23 mouse cellular contexts compared by ENCODE assay signal in the genomic region with DNA sequence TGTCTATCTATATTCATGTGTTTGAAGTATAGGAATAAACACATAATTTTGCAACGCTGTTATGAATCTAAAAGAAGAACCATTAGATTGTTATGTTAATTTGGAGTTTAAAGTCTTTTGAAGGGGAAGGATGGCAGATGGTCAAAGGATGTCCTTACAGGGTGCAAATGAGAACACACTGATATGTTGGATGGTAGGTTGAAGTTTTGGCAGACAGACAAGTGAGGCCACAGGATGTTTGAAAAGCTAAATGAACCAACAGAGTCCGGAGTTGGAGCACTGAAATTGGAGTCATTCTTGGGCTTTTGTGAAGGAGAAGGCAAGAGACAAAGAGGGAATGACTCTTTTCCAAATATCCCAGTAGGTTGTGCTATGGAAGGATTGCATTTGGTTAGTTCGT.
DNase-seq lines count a peak whose midpoint lies in the region; ATAC-seq and TF ChIP-seq lines count a peak whose summit lies in the region.
"Had no signal": no experiment of that assay in that cellular context is flagged by ENCODE, and none has a peak within 500 bp of the region (broad histone marks: within the 10 kb centered on the region; RNA-seq: fewer than 3 reads in every experiment).

No protein-coding gene starts in this region.

- H3K9me3 ChIP-seq in hindbrain, embryonic 16.5 days (ENCODE audit: control insufficient read depth, low read length): no peaks in the 10 kb centered on the region
- H3K9me3 ChIP-seq in hindbrain, embryonic 12.5 days (replicated peaks): no peaks in the 10 kb centered on the region
- H3K9me3 ChIP-seq in intestine, postnatal 0 days (ENCODE audit: control insufficient read depth): no peaks in the 10 kb centered on the region
- H3K9me3 ChIP-seq: heart, embryonic 13.5 days; limb, embryonic 12.5 days; neural tube, embryonic 15.5 days; stomach, embryonic 15.5 days had no signal

- no peak overlapping the region for H3K4me3 ChIP-seq in hindbrain, embryonic 16.5 days (ENCODE audit: low read length)
- no peak overlapping the region for H3K4me3 ChIP-seq in hindbrain, embryonic 12.5 days
- no peak overlapping the region for H3K4me3 ChIP-seq in intestine, postnatal 0 days (ENCODE audit: low read depth, low read length)
- H3K4me3 ChIP-seq: heart, adult 2 months; heart, embryonic 13.5 days; limb, embryonic 12.5 days; myocyte; neural tube, embryonic 15.5 days; stomach, embryonic 15.5 days had no signal

- 57% methylated on average over 3 of the region's 3 CpGs for WGBS in hindbrain, embryonic 16.5 days
- WGBS in hindbrain, embryonic 12.5 days: 74% methylated on average over 3 of the region's 3 CpGs
- 78% methylated on average over 3 of the region's 3 CpGs for WGBS in intestine, postnatal 0 days

- no peak overlapping the region for H3K9ac ChIP-seq in hindbrain, embryonic 16.5 days (ENCODE audit: low read depth, low read length)
- no peak overlapping the region for H3K9ac ChIP-seq in hindbrain, embryonic 12.5 days
- H3K9ac ChIP-seq in intestine, postnatal 0 days (ENCODE audit: low read depth, low read length): no peak overlapping the region
- H3K9ac ChIP-seq: heart, embryonic 13.5 days; limb, embryonic 12.5 days; liver, postnatal 0 days; neural tube, embryonic 15.5 days; stomach, embryonic 15.5 days had no signal

- TF ChIP-seq CTCF in intestine, postnatal 0 days (IDR thresholded peaks at IDR 0.05; ENCODE audit: low read depth): no peak

- no peaks in the 10 kb centered on the region for H3K27me3 ChIP-seq in hindbrain, embryonic 16.5 days (replicated peaks; ENCODE audit: control insufficient read depth, insufficient read depth, low read length)
- H3K27me3 ChIP-seq in hindbrain, embryonic 12.5 days: no peaks in the 10 kb centered on the region
- no peaks in the 10 kb centered on the region for H3K27me3 ChIP-seq in intestine, postnatal 0 days (replicated peaks; ENCODE audit: control insufficient read depth, insufficient read depth, low read length)
- H3K27me3 ChIP-seq: heart, embryonic 13.5 days; limb, embryonic 12.5 days; neural tube, embryonic 15.5 days; stomach, embryonic 15.5 days had no signal

- peak; percentile 48; the same call in 1 of the 2 replicates for ATAC-seq in hindbrain, embryonic 16.5 days
- no peak for ATAC-seq in hindbrain, embryonic 12.5 days (ENCODE audit: low FRiP score)
- no peak for ATAC-seq in intestine, postnatal 0 days
- ATAC-seq: liver, postnatal 0 days had no signal

- no peaks in the 10 kb centered on the region for H3K4me1 ChIP-seq in hindbrain, embryonic 16.5 days (ENCODE audit: control insufficient read depth, insufficient read depth, low read depth, low read length)
- H3K4me1 ChIP-seq in hindbrain, embryonic 12.5 days: no peaks in the 10 kb centered on the region
- H3K4me1 ChIP-seq in intestine, postnatal 0 days (replicated peaks; ENCODE audit: control insufficient read depth, insufficient read depth, low read length): no peaks in the 10 kb centered on the region
- H3K4me1 ChIP-seq: limb, embryonic 12.5 days; stomach, embryonic 15.5 days had no signal

- H3K27ac ChIP-seq in hindbrain, embryonic 16.5 days (ENCODE audit: low read depth, low read length): no peak overlapping the region
- no peak overlapping the region for H3K27ac ChIP-seq in hindbrain, embryonic 12.5 days
- no peak overlapping the region for H3K27ac ChIP-seq in intestine, postnatal 0 days (ENCODE audit: low read depth, low read length)
- H3K27ac ChIP-seq: heart, adult 2 months; heart, embryonic 13.5 days; limb, embryonic 12.5 days; neural tube, embryonic 15.5 days; stomach, embryonic 15.5 days had no signal

- peak; percentile 99 for DNase-seq in brain, adult 2 months (ENCODE audit: low read depth, low spot score)
- peak; percentile 80 to 89 for DNase-seq in cerebellum, adult 18-20 months
- DNase-seq in cerebellum, postnatal 14 days: peak; percentile 81 to 90
- no peak for DNase-seq in neural tube, embryonic 10.5 days (ENCODE audit: extremely low spot score, low spot score)
- DNase-seq: adrenal gland, postnatal 36 days; gastrocnemius, postnatal 36 days; heart, adult 2 months; heart, postnatal 14 days; kidney, adult 8-10 months; kidney, postnatal 10 days; liver, postnatal 0 days; midbrain, embryonic 14.5 days; thymus, adult 18-20 months; thymus, postnatal 4 days had no signal

- no peaks in the 10 kb centered on the region for H3K36me3 ChIP-seq in hindbrain, embryonic 16.5 days (ENCODE audit: control insufficient read depth, insufficient read depth, low read length)
- H3K36me3 ChIP-seq in hindbrain, embryonic 12.5 days: no peaks in the 10 kb centered on the region
- no peaks in the 10 kb centered on the region for H3K36me3 ChIP-seq in intestine, postnatal 0 days (ENCODE audit: control insufficient read depth, insufficient read depth)
- H3K36me3 ChIP-seq: heart, embryonic 13.5 days; limb, embryonic 12.5 days; neural tube, embryonic 15.5 days; stomach, embryonic 15.5 days had no signal

- H3K4me2 ChIP-seq in hindbrain, embryonic 16.5 days (ENCODE audit: low read length): no peak overlapping the region
- no peak overlapping the region for H3K4me2 ChIP-seq in hindbrain, embryonic 12.5 days (replicated peaks)
- H3K4me2 ChIP-seq in intestine, postnatal 0 days (replicated peaks; ENCODE audit: low read depth): no peak overlapping the region
- H3K4me2 ChIP-seq: heart, embryonic 13.5 days; limb, embryonic 12.5 days; liver, embryonic 11.5 days; neural tube, embryonic 15.5 days; stomach, embryonic 15.5 days had no signal
